Mouse (Mus musculus) limb, embryonic 11.5 days (tissue): ENCODE results near the gene Actb. TPM values are rescaled to one million over a fixed set of nuclear protein-coding genes. Genes with fewer than 3 reads are reported as not detected.

Experiments used
- ATAC-seq: fragments of 200-750 bp; cut with Nextera tagmentation; 2 replicates; pipeline ENCODE4 v1.8.0; 2017; ENCODE audit warnings: low read depth; ENCODE audit not compliant: insufficient number of reproducible peaks, low FRiP score, low TSS enrichment
- DNase-seq: peaks from one replicate; pipeline ENCODE4 v3.0.0-alpha.2; 2015; ENCODE audit warnings: low spot score
- H3K27ac ChIP-seq: fragments of 300-500 bp; sonication (generic); replicated peaks from 2 replicates; pipeline ENCODE4 v1.5.1; 2014; ENCODE audit warnings: low read depth, mild to moderate bottlenecking, low read length
- H3K27me3 ChIP-seq: fragments of 300-500 bp; sonication (generic); 2 replicates; pipeline ENCODE4 v1.6.1; 2014; ENCODE audit warnings: mild to moderate bottlenecking, low read length, mixed read lengths; ENCODE audit not compliant: control insufficient read depth, insufficient read depth
- H3K36me3 ChIP-seq: fragments of 300-500 bp; sonication (generic); 2 replicates; pipeline ENCODE4 v1.6.1; 2014; ENCODE audit warnings: mild to moderate bottlenecking, low read length, moderate library complexity, mixed read lengths; ENCODE audit not compliant: control insufficient read depth, insufficient read depth
- H3K4me1 ChIP-seq: fragments of 300-500 bp; sonication (generic); 2 replicates; pipeline ENCODE4 v1.6.1; 2014; ENCODE audit warnings: low read length, mixed read lengths; ENCODE audit not compliant: control insufficient read depth, insufficient read depth
- H3K4me2 ChIP-seq: fragments of 300-500 bp; sonication (generic); 2 replicates; pipeline ENCODE4 v1.6.1; 2014; ENCODE audit warnings: low read depth, mild to moderate bottlenecking, moderate library complexity; ENCODE audit not compliant: severe bottlenecking
- H3K4me3 ChIP-seq: fragments of 300-500 bp; sonication (generic); 2 replicates; pipeline ENCODE4 v1.5.1; 2014; ENCODE audit warnings: low read depth, low read length
- H3K9ac ChIP-seq: fragments of 300-500 bp; sonication (generic); 2 replicates; pipeline ENCODE4 v1.6.1; 2014; ENCODE audit warnings: mild to moderate bottlenecking, low read length
- H3K9me3 ChIP-seq: fragments of 300-500 bp; sonication (generic); 2 replicates; pipeline ENCODE4 v1.6.1; 2016; ENCODE audit warnings: low read length; ENCODE audit not compliant: control insufficient read depth
- WGBS: fragments of 180-500 bp; shearing (Covaris S2); extraction: QIAGEN DNeasy Blood & Tissue Kit; methylation state at CpG from one replicate; pipeline ENCODE4 v1.1.7; 2014; 5-methylcytosine and 5-hydroxymethylcytosine counted together
- polyA plus RNA-seq: library from polyadenylated mRNA; unstranded; fragments of >200 nt; fragmentation: Nextera tagmentation; extraction: Ambion mirVana; gene quantifications from 2 replicates; pipeline ENCODE4 v1.2.1, GENCODE M21; 2014

The Actb gene
- polyA plus RNA-seq, 1 experiment from 2014 or later: 16,911 TPM

- Histone ChIP-seq H3K9me3 (no peaks in the 10 kb centered on the region), H3K4me1 (no peaks in the 10 kb centered on the region), H3K4me3 (no peak overlapping the region), H3K36me3 (peaks cover 10% of the 10 kb centered on the region; the same call in 1 of the 2 replicates), H3K27ac (no peak overlapping the region), H3K9ac (no peak overlapping the region), H3K4me2 (no peak overlapping the region), H3K27me3 (no peaks in the 10 kb centered on the region)
- ATAC-seq (no peak), DNase-seq (no peak)
- 93% methylated on average over 13 of the region's 13 CpGs for WGBS
These were observed 31.6 kb downstream of the Actb start for GRCm38 (mm10) chr5:142874791-142875512.

GRCm38 (mm10) chr5:142873718-142874117, 32.8 kb downstream of the Actb start:
- peaks cover 10% of the 10 kb centered on the region; the same call in 1 of the 2 replicates for H3K36me3 ChIP-seq
- 0 out of 2 replicates have a peak, but pooled peaks cover 2% of the 10 kb centered on the region for H3K4me1 ChIP-seq
- no peak overlapping the region for H3K9ac ChIP-seq
- no peaks in the 10 kb centered on the region for H3K27me3 ChIP-seq
- no peaks in the 10 kb centered on the region for H3K9me3 ChIP-seq
- ATAC-seq (no peak), DNase-seq (no peak)
- WGBS: 91% methylated on average over 7 of the region's 7 CpGs
- no peak overlapping the region for H3K27ac ChIP-seq
- no peak overlapping the region for H3K4me2 ChIP-seq
- H3K4me3 ChIP-seq: no peak overlapping the region

- Histone ChIP-seq H3K27ac (no peak overlapping the region), H3K9me3 (no peaks in the 10 kb centered on the region)
- no peak for ATAC-seq
These were observed 34.8 kb downstream of the Actb start for GRCm38 (mm10) chr5:142871765-142872164.

DNA sequence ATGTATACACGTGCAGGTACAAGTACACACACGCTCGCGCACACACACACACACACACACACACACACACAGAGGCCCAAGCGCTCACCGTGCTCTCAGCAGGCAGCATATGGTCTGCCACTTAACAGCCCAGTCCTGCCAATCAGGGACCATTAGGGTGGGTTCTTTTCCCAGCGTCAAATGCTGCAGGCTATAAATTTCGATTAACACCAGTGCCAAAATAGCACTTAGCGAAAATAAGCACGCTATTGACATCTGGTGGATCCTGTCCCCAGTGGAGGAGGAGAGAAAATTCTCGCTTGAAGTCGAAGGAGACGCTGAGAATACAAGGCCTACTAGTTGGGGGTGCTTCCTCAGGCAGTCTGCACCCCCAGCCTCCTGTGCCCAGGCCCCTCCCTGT, 37.1 kb downstream of the Actb start:
- no peak overlapping the region for H3K27ac ChIP-seq
- 0 out of 2 replicates have a peak, but pooled peaks cover 2% of the 10 kb centered on the region for H3K4me1 ChIP-seq
- H3K9ac ChIP-seq: no peak overlapping the region
- H3K4me2 ChIP-seq: no peak overlapping the region
- no peaks in the 10 kb centered on the region for H3K27me3 ChIP-seq
- ATAC-seq (peak; percentile 57), DNase-seq (peak; percentile 64)
- no peaks in the 10 kb centered on the region for H3K9me3 ChIP-seq
- peaks cover 8% of the 10 kb centered on the region; the same call in 1 of the 2 replicates for H3K36me3 ChIP-seq
- H3K4me3 ChIP-seq: no peak overlapping the region
- 32% methylated on average over 13 of the region's 13 CpGs for WGBS

More at GRCm38 (mm10) chr5:142871765-142872164, 34.8 kb downstream of the Actb start:
- Histone ChIP-seq H3K4me1 (0 out of 2 replicates have a peak, but pooled peaks cover 2% of the 10 kb centered on the region), H3K4me3 (no peak overlapping the region), H3K4me2 (no peak overlapping the region), H3K36me3 (peaks cover 12% of the 10 kb centered on the region; the same call in 1 of the 2 replicates), H3K9ac (no peak overlapping the region), H3K27me3 (no peaks in the 10 kb centered on the region)
- DNase-seq: no peak
- WGBS: 81% methylated on average over 12 of the region's 12 CpGs

- Histone ChIP-seq H3K4me1 (0 out of 2 replicates have a peak, but pooled peaks cover 4% of the 10 kb centered on the region), H3K27ac (no peak overlapping the region), H3K27me3 (no peaks in the 10 kb centered on the region), H3K4me2 (no peak overlapping the region), H3K9ac (no peak overlapping the region), H3K9me3 (no peaks in the 10 kb centered on the region), H3K4me3 (no peak overlapping the region), H3K36me3 (no peaks in the 10 kb centered on the region)
- WGBS: 59% methylated on average over 16 of the region's 16 CpGs
- ATAC-seq: no peak
- no peak for DNase-seq
These were observed 48.8 kb downstream of the Actb start for GRCm38 (mm10) chr5:142857763-142858229.

- Histone ChIP-seq H3K4me3 (no peak overlapping the region), H3K9me3 (no peaks in the 10 kb centered on the region), H3K4me2 (no peak overlapping the region), H3K4me1 (0 out of 2 replicates have a peak, but pooled peaks cover 4% of the 10 kb centered on the region), H3K27me3 (no peaks in the 10 kb centered on the region), H3K36me3 (no peaks in the 10 kb centered on the region), H3K9ac (no peak overlapping the region), H3K27ac (no peak overlapping the region)
- DNase-seq (no peak), ATAC-seq (no peak)
- WGBS: 78% methylated on average over 4 of the region's 4 CpGs
These were observed 50.1 kb downstream of the Actb start for GRCm38 (mm10) chr5:142856408-142856807.

DNA sequence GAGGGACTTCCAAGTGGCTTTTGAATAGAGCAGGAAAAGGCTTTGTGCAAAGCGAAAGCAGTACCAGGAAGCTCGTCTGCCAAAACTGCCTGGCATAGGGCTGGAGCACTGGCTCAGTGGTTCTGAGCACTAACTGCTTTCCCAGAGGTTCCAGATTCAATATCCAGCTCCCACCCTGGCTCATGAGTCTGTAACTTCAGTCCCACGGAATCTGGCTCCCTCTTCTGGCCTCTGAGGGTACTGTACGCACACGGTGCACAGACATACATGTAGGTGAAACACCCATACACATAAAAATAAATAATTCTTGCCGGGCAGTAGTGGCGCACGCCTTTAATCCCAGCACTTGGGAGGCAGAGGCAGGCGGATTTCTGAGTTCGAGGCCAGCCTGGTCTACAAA, 51.7 kb downstream of the Actb start:
- Histone ChIP-seq H3K4me1 (0 out of 2 replicates have a peak, but pooled peaks cover 4% of the 10 kb centered on the region), H3K9me3 (no peaks in the 10 kb centered on the region), H3K4me3 (no peak overlapping the region), H3K27me3 (no peaks in the 10 kb centered on the region), H3K4me2 (no peak overlapping the region), H3K9ac (no peak overlapping the region), H3K27ac (no peak overlapping the region), H3K36me3 (no peaks in the 10 kb centered on the region)
- peak; percentile 76 for DNase-seq
- 81% methylated on average over 10 of the region's 10 CpGs for WGBS
- no peak for ATAC-seq

- 85% methylated on average over 6 of the region's 6 CpGs for WGBS
- Histone ChIP-seq H3K9me3 (no peaks in the 10 kb centered on the region), H3K36me3 (no peaks in the 10 kb centered on the region), H3K4me3 (no peak overlapping the region), H3K27me3 (no peaks in the 10 kb centered on the region), H3K4me1 (0 out of 2 replicates have a peak, but pooled peaks cover 4% of the 10 kb centered on the region), H3K9ac (no peak overlapping the region), H3K4me2 (no peak overlapping the region), H3K27ac (no peak overlapping the region)
- DNase-seq: no peak
- no peak for ATAC-seq
These were observed 53.0 kb downstream of the Actb start for GRCm38 (mm10) chr5:142853585-142853984.
